Mouse (Mus musculus): ENCODE data around the gene Catsperg1.

DNA sequence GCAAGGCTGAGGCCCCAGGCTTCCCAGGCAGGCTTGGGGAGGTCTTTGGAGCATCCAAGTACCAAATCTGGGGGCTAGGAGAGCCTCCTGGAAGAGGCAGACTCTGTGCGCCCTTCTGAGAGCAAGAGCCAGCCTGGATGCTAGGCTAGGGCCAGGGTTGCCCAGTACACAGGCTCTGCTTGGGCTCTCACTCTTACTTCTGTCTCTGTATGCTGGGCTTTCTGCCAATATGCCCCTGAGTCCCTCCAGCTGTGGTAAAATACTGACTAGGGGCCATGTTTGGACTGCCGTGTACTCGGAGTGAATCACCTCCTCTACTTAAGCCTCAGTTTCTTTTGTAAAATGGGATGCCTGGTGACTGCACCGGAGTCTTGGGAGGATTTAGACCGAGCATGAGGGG is 32.2 kb upstream of the Catsperg1 start:
- TF ChIP-seq ZMIZ1 (IDR thresholded peaks at IDR 0.05; ENCODE audit: low read depth, low read length), result no peak
- TF ChIP-seq RCOR1 (conservative IDR thresholded peaks at IDR 0.05; ENCODE audit: low read depth, low read length), result no peak
- no peak for TF ChIP-seq E2F4 (IDR thresholded peaks at IDR 0.05; ENCODE audit: insufficient replicate concordance, low read depth, low read length)
- TF ChIP-seq POLR2A (IDR thresholded peaks at IDR 0.05; ENCODE audit: low read depth, low read length), result no peak

Measured in CH12.LX (cell line).